Mouse (Mus musculus) MEL (cell line): ENCODE results near the gene Psmb5.

ENCODE experiments used
- CHD1 ChIP-seq: IDR thresholded peaks from 2 replicates; pipeline ENCODE4 v1.6.1; 2012; ENCODE audit warnings: low read depth, mild to moderate bottlenecking, inconsistent platforms, low read length, improper control_type of control experiment
- CTCF ChIP-seq, 3 experiments: IDR thresholded peaks in 2 of 3; conservative IDR thresholded peaks in 1 of 3; 2 replicates each; pipeline ENCODE4 v1.5.1; 2011 to 2012; ENCODE audit warnings: low read length in 3 of 3, low read depth in 2 of 3, mild to moderate bottlenecking in 2 of 3, improper control_type of control experiment in 1 of 3, inconsistent platforms in 1 of 3, mixed read lengths in 1 of 3, moderate library complexity in 1 of 3; ENCODE audit not compliant: control insufficient read depth in 1 of 3, insufficient read depth in 1 of 3, poor library complexity in 1 of 3, severe bottlenecking in 1 of 3
- EP300 ChIP-seq, 2 experiments: IDR thresholded peaks; 2 replicates each; pipeline ENCODE4 v1.6.1; 2011; ENCODE audit warnings: improper control_type of control experiment in 2 of 2, low read length in 2 of 2, low read depth in 1 of 2, mild to moderate bottlenecking in 1 of 2
- GABPA ChIP-seq: IDR thresholded peaks from 2 replicates; pipeline ENCODE4 v1.6.1; 2012; ENCODE audit warnings: low read depth, mild to moderate bottlenecking, inconsistent platforms, low read length, improper control_type of control experiment, moderate library complexity
- GATA1 ChIP-seq: IDR thresholded peaks from 2 replicates; pipeline ENCODE4 v1.6.1; 2011; ENCODE audit warnings: low read depth, low read length, improper control_type of control experiment
- HCFC1 ChIP-seq: IDR thresholded peaks from 2 replicates; pipeline ENCODE4 v1.6.1; 2012; ENCODE audit warnings: low read depth, mild to moderate bottlenecking, inconsistent platforms, low read length, improper control_type of control experiment, moderate library complexity
- MAX ChIP-seq: IDR thresholded peaks from 2 replicates; pipeline ENCODE4 v1.6.1; 2011; ENCODE audit warnings: low read length, improper control_type of control experiment
- MEF2A ChIP-seq: IDR thresholded peaks from 2 replicates; pipeline ENCODE4 v1.6.1; 2014; ENCODE audit warnings: low read depth, mild to moderate bottlenecking, inconsistent platforms, low read length, improper control_type of control experiment; ENCODE audit not compliant: poor library complexity, insufficient replicate concordance, severe bottlenecking; ENCODE audit errors: extremely low read depth
- NELFE ChIP-seq: IDR thresholded peaks from 2 replicates; pipeline ENCODE4 v1.6.1; 2011; ENCODE audit warnings: low read depth, low read length, improper control_type of control experiment
- POLR2A ChIP-seq, 2 experiments: IDR thresholded peaks; 2 replicates each; pipeline ENCODE4 v1.6.1; 2011 to 2012; ENCODE audit warnings: low read length in 2 of 2, mild to moderate bottlenecking in 2 of 2, control low read depth in 1 of 2, improper control_type of control experiment in 1 of 2, low read depth in 1 of 2, moderate library complexity in 1 of 2; ENCODE audit not compliant: control insufficient read depth in 1 of 2, insufficient read depth in 1 of 2, poor library complexity in 1 of 2
- POLR2AphosphoS5 ChIP-seq: IDR thresholded peaks from 2 replicates; pipeline ENCODE4 v1.6.1; 2012; ENCODE audit warnings: low read depth, borderline replicate concordance, mild to moderate bottlenecking, inconsistent platforms, low read length, moderate library complexity, mixed read lengths
- TAL1 ChIP-seq: IDR thresholded peaks from 2 replicates; pipeline ENCODE4 v1.6.1; 2012; ENCODE audit warnings: mild to moderate bottlenecking, inconsistent platforms, low read length, moderate library complexity, mixed read lengths
- TCF12 ChIP-seq: IDR thresholded peaks from 2 replicates; pipeline ENCODE4 v1.6.1; 2014; ENCODE audit warnings: low read depth, mild to moderate bottlenecking, inconsistent platforms, low read length, improper control_type of control experiment, moderate library complexity
- ZKSCAN1 ChIP-seq: IDR thresholded peaks from 2 replicates; pipeline ENCODE4 v1.6.1; 2012; ENCODE audit warnings: low read depth, mild to moderate bottlenecking, inconsistent platforms, low read length, improper control_type of control experiment, moderate library complexity

- TF ChIP-seq MAX (no peak), TCF12 (no peak), POLR2A (IDR thresholded peaks at IDR 0.05; ENCODE audit: control insufficient read depth in 1 of 2, insufficient read depth in 1 of 2, low read depth in 1 of 2, low read length in 2 of 2, poor library complexity in 1 of 2) (no peak), CTCF (IDR thresholded peaks at IDR 0.05 in 2 of 3, conservative IDR thresholded peaks at IDR 0.05 in 1 of 3; ENCODE audit: control insufficient read depth in 1 of 3, insufficient read depth in 1 of 3, low read depth in 2 of 3, low read length in 3 of 3, poor library complexity in 1 of 3, severe bottlenecking in 1 of 3) (peak in 2 of 3 experiments; percentile 40; a peak in 5 of 6 replicates), HCFC1 (no peak), MEF2A (no peak), EP300 (IDR thresholded peaks at IDR 0.05; ENCODE audit: low read depth in 1 of 2, low read length in 2 of 2) (no peak), POLR2AphosphoS5 (no peak), ZKSCAN1 (no peak), NELFE (no peak), GABPA (no peak), GATA1 (no peak), CHD1 (no peak), TAL1 (no peak)
These were observed 23.8 kb downstream of the Psmb5 start for GRCm38 (mm10) chr14:54594055-54594454.
